Mouse (Mus musculus): Measurements from ENCODE around the gene Il3. TPM values are rescaled to one million over a fixed set of nuclear protein-coding genes. Genes with fewer than 3 reads are reported as not detected.

Il3 gene
- polyA plus RNA-seq (2014; fragmentation: Illumina TruSeq; extraction: RNeasy Lipid Tissue Mini Kit (QIAGEN cat#74804)), result not detected

GRCm38 (mm10) chr11:54267177-54267576 lies at the start of gene Il3:
Il3 (minus strand) TSS chr11:54267277.

GRCm38 (mm10) chr11:54303728-54304470 lies 36.8 kb upstream of the Il3 start, which contains the start of gene Acsl6:
Acsl6 (plus strand) TSS chr11:54303798.

GRCm38 (mm10) chr11:54248940-54249717 lies 17.9 kb downstream of the Il3 start, which contains the start of gene Csf2:
Csf2 (minus strand) TSS chr11:54249667.

Other genes starting within 250 kb of the Il3 start
- gene Slc22a4, start 239.2 kb downstream of the Il3 start, polyA plus RNA-seq (2014; fragmentation: Illumina TruSeq; extraction: RNeasy Lipid Tissue Mini Kit (QIAGEN cat#74804)), result 1.00 TPM
- 2.0 TPM for gene Pdlim4, start 198.3 kb downstream of the Il3 start, polyA plus RNA-seq (2014; fragmentation: Illumina TruSeq; extraction: RNeasy Lipid Tissue Mini Kit (QIAGEN cat#74804))
- 2.1 TPM for gene P4ha2, start 167.2 kb downstream of the Il3 start, polyA plus RNA-seq (2014; fragmentation: Illumina TruSeq; extraction: RNeasy Lipid Tissue Mini Kit (QIAGEN cat#74804))
- gene Csf2, start 17.6 kb downstream of the Il3 start, polyA plus RNA-seq (2014; fragmentation: Illumina TruSeq; extraction: RNeasy Lipid Tissue Mini Kit (QIAGEN cat#74804)), result not detected
- 1.0 TPM for gene Acsl6, start 36.5 kb upstream of the Il3 start, polyA plus RNA-seq (2014; fragmentation: Illumina TruSeq; extraction: RNeasy Lipid Tissue Mini Kit (QIAGEN cat#74804))
- 0.54 TPM for gene Meikin, start 103.4 kb upstream of the Il3 start, polyA plus RNA-seq (2014; fragmentation: Illumina TruSeq; extraction: RNeasy Lipid Tissue Mini Kit (QIAGEN cat#74804))
- 69.8 TPM for gene Fnip1, start 170.9 kb upstream of the Il3 start, polyA plus RNA-seq (2014; fragmentation: Illumina TruSeq; extraction: RNeasy Lipid Tissue Mini Kit (QIAGEN cat#74804))